Mouse (Mus musculus) cerebellum, adult 2 months (tissue): ENCODE measurements around the gene Litaf.

Source experiments
- CTCF ChIP-seq: fragments of 200-500 bp; IDR thresholded peaks from 2 replicates; pipeline ENCODE4 v1.5.1; 2011; ENCODE audit warnings: low read depth, mild to moderate bottlenecking, control low read depth, low read length, moderate library complexity, borderline replicate concordance; ENCODE audit not compliant: insufficient read depth
- POLR2A ChIP-seq: fragments of 200-500 bp; IDR thresholded peaks from 2 replicates; pipeline ENCODE4 v1.6.1; 2011; ENCODE audit warnings: low read length, control low read depth, borderline replicate concordance; ENCODE audit not compliant: insufficient read depth

GRCm38 (mm10) chr16:10956938-10957685 is 108.8 kb downstream of the Litaf start:
- TF ChIP-seq CTCF, result no peak
- TF ChIP-seq POLR2A, result no peak
